Mouse (Mus musculus) stomach, postnatal 0 days (tissue): ENCODE measurements around the gene Mms19.

Source experiments
- CTCF ChIP-seq: IDR thresholded peaks from 2 replicates; pipeline ENCODE4 v1.5.1; 2016; ENCODE audit warnings: antibody characterized with exemption, low read depth, mild to moderate bottlenecking, moderate library complexity
- EP300 ChIP-seq: optimal IDR thresholded peaks from 2 replicates; pipeline ENCODE3; 2016; ENCODE audit warnings: antibody characterized with exemption

DNA sequence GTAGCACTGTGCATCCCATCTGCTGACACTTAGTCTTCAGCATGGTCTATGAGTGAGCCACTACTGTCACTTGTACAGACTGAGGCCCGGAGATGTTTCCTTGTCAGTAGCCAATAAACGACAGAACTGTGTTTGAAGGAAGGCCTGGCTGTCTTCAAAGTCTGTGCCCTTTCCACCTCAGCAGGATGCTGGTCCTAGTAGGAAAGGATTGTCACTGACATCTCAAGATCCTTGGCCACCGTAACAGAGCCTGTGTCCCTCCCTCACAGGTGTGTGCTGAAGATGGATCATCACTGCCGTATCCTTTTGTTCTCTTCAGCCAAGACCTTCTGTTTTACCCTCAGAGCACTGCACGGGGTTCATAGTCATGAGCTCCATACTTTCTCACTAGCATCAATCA, 42.4 kb downstream of the Mms19 start:
- TF ChIP-seq EP300 (no peak), CTCF (no peak)
